Mouse (Mus musculus) lung, postnatal 0 days (tissue): ENCODE results near the gene Prox2.

ENCODE experiments used
- CTCF ChIP-seq: IDR thresholded peaks from 2 replicates; pipeline ENCODE4 v1.5.1; 2016; ENCODE audit warnings: antibody characterized with exemption, mild to moderate bottlenecking
- EP300 ChIP-seq: IDR thresholded peaks from 2 replicates; pipeline ENCODE4 v1.6.1; 2016; ENCODE audit warnings: antibody characterized with exemption, mild to moderate bottlenecking, control low read depth

DNA sequence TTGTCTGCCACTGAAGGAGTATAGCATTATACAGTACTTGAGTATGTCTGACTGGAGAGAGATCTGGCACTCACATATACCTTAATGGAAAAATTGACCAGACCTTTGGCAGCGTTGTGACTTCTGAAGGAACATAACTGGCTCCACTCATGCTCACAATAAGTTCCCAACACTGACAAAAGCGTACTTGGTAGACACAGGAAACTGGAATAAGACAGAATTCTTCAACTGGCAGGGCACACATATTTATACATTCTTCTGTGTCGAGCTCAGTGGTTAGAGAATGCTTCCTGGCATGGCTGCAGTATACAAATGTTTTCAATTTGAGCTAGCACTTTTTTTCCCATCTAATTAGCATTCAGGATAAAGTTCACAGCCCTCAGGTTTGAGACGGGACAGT, 25.6 kb downstream of the Prox2 start:
- TF ChIP-seq EP300 (no peak), CTCF (no peak)
